Mouse (Mus musculus) small intestine, adult 2 months (tissue): ENCODE measurements around the gene Car6.

ENCODE experiments used
- CTCF ChIP-seq: fragments of 200-500 bp; IDR thresholded peaks from 2 replicates; pipeline ENCODE4 v1.5.1; 2012; ENCODE audit warnings: low read depth, mild to moderate bottlenecking, control low read depth, inconsistent platforms, low read length, moderate library complexity, mixed read lengths; ENCODE audit not compliant: insufficient replicate concordance, insufficient read length; ENCODE audit errors: extremely low read depth
- POLR2A ChIP-seq: fragments of 200-500 bp; IDR thresholded peaks from 2 replicates; pipeline ENCODE4 v1.6.1; 2012; ENCODE audit warnings: low read depth, mild to moderate bottlenecking, control low read depth, inconsistent platforms, low read length, moderate library complexity

DNA sequence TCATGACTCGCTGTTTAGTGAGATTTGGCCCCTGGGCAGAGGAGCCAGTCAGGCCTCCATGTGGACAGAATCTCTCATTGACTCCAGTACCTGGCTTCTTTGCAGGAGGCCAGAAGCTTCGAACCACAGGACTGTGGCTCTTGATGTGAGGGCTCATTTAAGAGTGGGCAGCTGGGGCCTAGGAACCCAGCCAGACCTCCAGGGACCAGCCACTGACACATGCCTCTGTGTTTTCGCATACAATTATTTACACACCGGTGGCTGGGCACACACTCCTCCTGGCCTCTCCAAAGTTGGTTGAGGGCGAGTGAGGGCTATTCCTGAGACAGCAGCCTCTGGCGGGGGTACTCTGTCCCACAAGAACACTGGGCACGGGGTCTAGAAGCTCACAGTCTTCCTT lies 60.8 kb downstream of the Car6 start:
- no peak for TF ChIP-seq CTCF
- no peak for TF ChIP-seq POLR2A
